ENCODE assay signal across 9 mouse cellular contexts in genomic region chr7:45121404-45121803, GRCm38 (mm10). TPM values are rescaled to one million over a fixed set of nuclear protein-coding genes. Genes with fewer than 3 reads are reported as not detected.
A peak's percentile ranks its signal among the peaks of the same experiment; 100 is the strongest.
DNase-seq lines count a peak whose midpoint lies in the region; ATAC-seq and TF ChIP-seq lines count a peak whose summit lies in the region.
"Had no signal": no experiment of that assay in that cellular context is flagged by ENCODE, and none has a peak within 500 bp of the region (broad histone marks: within the 10 kb centered on the region; RNA-seq: fewer than 3 reads in every experiment).

No protein-coding gene starts in this region.

- H3K4me2 ChIP-seq in myocyte (ENCODE audit: low read depth): no peak overlapping the region

- peaks cover 23% of the 10 kb centered on the region for H3K79me2 ChIP-seq in myocyte (ENCODE audit: control insufficient read depth, insufficient read depth)

- DNase-seq in adrenal gland, adult 2 months: peak; percentile 60
- DNase-seq in adrenal gland, adult 8-10 months: no peak
- DNase-seq in CD4-positive, CD25-positive, alpha-beta regulatory T cell, adult 2 months (ENCODE audit: low read depth, low spot score): peak; percentile 88
- DNase-seq in kidney, postnatal 36 days: peak; percentile 77 to 79
- DNase-seq in layer of hippocampus, adult 9-11 months: no peak
- DNase-seq in left cerebral cortex, adult 18-20 months (ENCODE audit: low spot score in 2 of 2): no peak

- no peaks in the 10 kb centered on the region for H3K27me3 ChIP-seq in myocyte (ENCODE audit: control insufficient read depth, insufficient read depth, insufficient read length)

- no peak overlapping the region for H3K4me3 ChIP-seq in myocyte

- peaks cover 53% of the 10 kb centered on the region for H3K36me3 ChIP-seq in myocyte (ENCODE audit: control insufficient read depth, insufficient read depth)

- ATAC-seq in granulocyte monocyte progenitor cell, adult 5-6 weeks (replicated peaks; ENCODE audit: poor library complexity, severe bottlenecking): peak; percentile 10

- no peak for TF ChIP-seq POLR2A in myocyte (IDR thresholded peaks at IDR 0.05; ENCODE audit: insufficient read length, low read depth)

- H3ac ChIP-seq in myocyte (ENCODE audit: control insufficient read depth, insufficient read length): no peak overlapping the region

TF ChIP-seq in myocyte, 11 proteins besides CTCF, POLR2A, EP300 and RAD21:
- TF ChIP-seq POLR2AphosphoS2 (IDR thresholded peaks at IDR 0.05; ENCODE audit: insufficient read length, low read depth) (peak; percentile 68), TCF12 (IDR thresholded peaks at IDR 0.05; ENCODE audit: insufficient read depth, poor library complexity, severe bottlenecking) (no peak), E2F4 (IDR thresholded peaks at IDR 0.05; ENCODE audit: insufficient read depth) (no peak), REST (IDR thresholded peaks at IDR 0.05; ENCODE audit: insufficient read depth, insufficient read length) (no peak), CEBPB (IDR thresholded peaks at IDR 0.05; ENCODE audit: insufficient read depth, poor library complexity, severe bottlenecking) (no peak), MYOG (IDR thresholded peaks at IDR 0.05; ENCODE audit: control insufficient read depth in 1 of 3, insufficient read depth in 1 of 3, insufficient read length in 2 of 3, low read depth in 2 of 3) (no peak), MAX (IDR thresholded peaks at IDR 0.05; ENCODE audit: low read depth) (no peak)
TF ChIP-seq in myocyte: peak in this region for 1.

RNA-seq across cellular contexts. Expression of gene Rps11, which starts 2.8 kb away (rescaled TPM):
- total RNA-seq in adrenal gland, adult 2 months (2021): 1,000 to 10,000 TPM; 1,290 to 1,478 TPM
- 60.0 and 80.0 TPM in 2 replicates for polyA plus RNA-seq in adrenal gland, adult 2 months (2012; rRNA removed)
- 1,000 to 10,000 TPM; 1,085 to 1,250 (median 1,138) TPM for total RNA-seq in adrenal gland, adult 8-10 months (2022)
- 3,834 and 4,027 TPM in 2 replicates for total RNA-seq in granulocyte monocyte progenitor cell, adult 5-6 weeks (2014; fragmentation: Nextera tagmentation)
- 963 and 1,110 TPM in 2 replicates for total RNA-seq in granulocyte monocyte progenitor cell, adult 5-6 weeks (2017)
- polyA plus RNA-seq in myocyte (2012; fragmentation: generic; extraction: Trizol): 2,217 TPM
- total RNA-seq in left cerebral cortex, adult 18-20 months (2021): 100 to 1,000 TPM; 474 to 479 TPM

RNA-seq across cellular contexts. Expression of gene Rpl13a, which starts 7.2 kb away (rescaled TPM):
- total RNA-seq in adrenal gland, adult 2 months (2021): 1,000 to 10,000 TPM; 1,285 to 1,750 TPM
- 476 and 515 TPM in 2 replicates for polyA plus RNA-seq in adrenal gland, adult 2 months (2012; rRNA removed)
- total RNA-seq in adrenal gland, adult 8-10 months (2022): 1,000 to 10,000 TPM; 1,558 to 1,710 (median 1,647) TPM
- total RNA-seq in granulocyte monocyte progenitor cell, adult 5-6 weeks (2014; fragmentation: Nextera tagmentation): 3,523 and 3,605 TPM in 2 replicates
- 3,792 and 4,750 TPM in 2 replicates for total RNA-seq in granulocyte monocyte progenitor cell, adult 5-6 weeks (2017)
- 6,110 TPM for polyA plus RNA-seq in myocyte (2012; fragmentation: generic; extraction: Trizol)
- 100 to 1,000 TPM; 712 to 811 TPM for total RNA-seq in left cerebral cortex, adult 18-20 months (2021)

RNA-seq across cellular contexts. Expression of gene Gm45713, which starts 14.6 kb away (rescaled TPM):
- not detected for total RNA-seq in adrenal gland, adult 2 months (2021)
- polyA plus RNA-seq in adrenal gland, adult 2 months (2012; rRNA removed): 6.3 and 7.4 TPM in 2 replicates
- total RNA-seq in adrenal gland, adult 8-10 months (2022): not detected
- not detected in 2 replicates for total RNA-seq in granulocyte monocyte progenitor cell, adult 5-6 weeks (2014; fragmentation: Nextera tagmentation)
- total RNA-seq in granulocyte monocyte progenitor cell, adult 5-6 weeks (2017): 0.10 and 0.13 TPM in 2 replicates
- 3.6 TPM for polyA plus RNA-seq in myocyte (2012; fragmentation: generic; extraction: Trizol)
- not detected for total RNA-seq in left cerebral cortex, adult 18-20 months (2021)
- total RNA-seq: liver, adult 2 months had no signal
- polyA plus RNA-seq: liver, adult 2 months had no signal

RNA-seq across cellular contexts. Expression of gene Flt3l, which starts 14.8 kb away (rescaled TPM):
- 10 to 100 TPM; 20.5 to 25.3 TPM for total RNA-seq in adrenal gland, adult 2 months (2021)
- polyA plus RNA-seq in adrenal gland, adult 2 months (2012; rRNA removed): 122 TPM in 2 replicates
- total RNA-seq in adrenal gland, adult 8-10 months (2022): 10 to 100 TPM; 20.4 to 56.7 (median 39.5) TPM
- 7.4 and 8.2 TPM in 2 replicates for total RNA-seq in granulocyte monocyte progenitor cell, adult 5-6 weeks (2014; fragmentation: Nextera tagmentation)
- total RNA-seq in granulocyte monocyte progenitor cell, adult 5-6 weeks (2017): 2.3 and 5.7 TPM in 2 replicates
- 7.2 TPM for polyA plus RNA-seq in myocyte (2012; fragmentation: generic; extraction: Trizol)
- 1 to 10 TPM; 8.4 to 9.7 TPM for total RNA-seq in left cerebral cortex, adult 18-20 months (2021)

RNA-seq across cellular contexts. Expression of gene Fcgrt, which starts 17.8 kb away (rescaled TPM):
- total RNA-seq in adrenal gland, adult 2 months (2021): 100 to 1,000 TPM in 1 of 2 experiments, 10 to 100 TPM in 1; 84.8 to 154 TPM
- 186 and 187 TPM in 2 replicates for polyA plus RNA-seq in adrenal gland, adult 2 months (2012; rRNA removed)
- total RNA-seq in adrenal gland, adult 8-10 months (2022): 100 to 1,000 TPM; 105 to 151 (median 125) TPM
- 2.1 and 3.8 TPM in 2 replicates for total RNA-seq in granulocyte monocyte progenitor cell, adult 5-6 weeks (2014; fragmentation: Nextera tagmentation)
- total RNA-seq in granulocyte monocyte progenitor cell, adult 5-6 weeks (2017): 2.7 and 3.6 TPM in 2 replicates
- 67.2 TPM for polyA plus RNA-seq in myocyte (2012; fragmentation: generic; extraction: Trizol)
- total RNA-seq in left cerebral cortex, adult 18-20 months (2021): 10 to 100 TPM; 19.6 to 20.1 TPM

Comparison
In these comparisons a context has a peak if more than half of its experiments do, and no peak if none do; other contexts are left out.
1. DNase-seq: peak in adrenal gland, adult 2 months (single experiment), CD4-positive, CD25-positive, alpha-beta regulatory T cell, adult 2 months (single experiment) and kidney, postnatal 36 days (2 of 2); none in adrenal gland, adult 8-10 months (single experiment), layer of hippocampus, adult 9-11 months (single experiment) and left cerebral cortex, adult 18-20 months (0 of 2).